Mouse (Mus musculus) testis, adult 2 months (tissue): ENCODE measurements around the gene Fzr1. TPM values are rescaled to one million over a fixed set of nuclear protein-coding genes. Genes with fewer than 3 reads are reported as not detected.

ENCODE experiments used
- H3K27ac ChIP-seq: fragments of 200-500 bp; 2 replicates; pipeline ENCODE4 v1.5.1; 2012; ENCODE audit warnings: low read depth, low read length; ENCODE audit not compliant: control insufficient read depth, insufficient read depth
- H3K27me3 ChIP-seq: fragments of 200-500 bp; 2 replicates; pipeline ENCODE4 v1.6.1; 2012; ENCODE audit warnings: mild to moderate bottlenecking, low read length, moderate library complexity; ENCODE audit not compliant: control insufficient read depth, insufficient read depth
- H3K36me3 ChIP-seq: fragments of 200-500 bp; 2 replicates; pipeline ENCODE4 v1.6.1; 2012; ENCODE audit warnings: mild to moderate bottlenecking, low read length; ENCODE audit not compliant: control insufficient read depth, insufficient read depth
- H3K4me1 ChIP-seq: fragments of 200-500 bp; 2 replicates; pipeline ENCODE4 v1.6.1; 2012; ENCODE audit warnings: low read length; ENCODE audit not compliant: control insufficient read depth, insufficient read depth
- H3K4me3 ChIP-seq: fragments of 200-500 bp; 2 replicates; pipeline ENCODE4 v1.5.1; 2012; ENCODE audit warnings: low read depth, mild to moderate bottlenecking, low read length, moderate library complexity, mixed read lengths; ENCODE audit not compliant: control insufficient read depth
- CTCF ChIP-seq: fragments of 200-500 bp; IDR thresholded peaks from 2 replicates; pipeline ENCODE4 v1.5.1; 2012; ENCODE audit warnings: low read depth, mild to moderate bottlenecking, inconsistent platforms, low read length, moderate library complexity; ENCODE audit not compliant: control insufficient read depth, insufficient read depth, insufficient replicate concordance
- POLR2A ChIP-seq: fragments of 200-500 bp; IDR thresholded peaks from 2 replicates; pipeline ENCODE4 v1.6.1; 2012; ENCODE audit warnings: low read depth, mild to moderate bottlenecking, inconsistent platforms, low read length, moderate library complexity; ENCODE audit not compliant: control insufficient read depth
- polyA plus RNA-seq: library from polyadenylated mRNA; depleted of rRNA; stranded (reverse); fragments of >200 nt; gene quantifications from 2 replicates; pipeline ENCODE4 v1.2.3, GENCODE M21; 2012

Fzr1 gene
- polyA plus RNA-seq, 1 experiment, result 161 TPM

DNA sequence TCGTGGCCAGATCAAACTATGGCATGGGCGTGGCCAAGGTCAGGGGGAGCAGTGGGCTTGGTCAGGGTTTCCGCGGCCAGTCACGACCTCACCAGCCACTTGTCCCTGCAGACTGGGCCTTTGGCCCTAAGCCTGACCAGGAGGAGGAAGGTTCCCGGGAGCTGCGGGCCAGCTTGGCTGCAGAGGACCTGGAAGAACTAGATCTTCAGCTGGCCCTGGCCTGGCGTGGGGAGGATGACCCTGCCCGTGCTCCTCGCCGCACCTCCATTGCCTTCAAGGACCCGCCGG lies 12.3 kb upstream of the Fzr1 start:
- Histone ChIP-seq H3K27ac (peak overlapping the region; percentile 7; the same call in 1 of the 2 replicates), H3K27me3 (no peaks in the 10 kb centered on the region), H3K36me3 (no peaks in the 10 kb centered on the region), H3K4me1 (peaks cover 40% of the 10 kb centered on the region), H3K4me3 (no peak overlapping the region)
- no peak for TF ChIP-seq CTCF
- no peak; the same call in 1 of the 2 replicates for TF ChIP-seq POLR2A

DNA sequence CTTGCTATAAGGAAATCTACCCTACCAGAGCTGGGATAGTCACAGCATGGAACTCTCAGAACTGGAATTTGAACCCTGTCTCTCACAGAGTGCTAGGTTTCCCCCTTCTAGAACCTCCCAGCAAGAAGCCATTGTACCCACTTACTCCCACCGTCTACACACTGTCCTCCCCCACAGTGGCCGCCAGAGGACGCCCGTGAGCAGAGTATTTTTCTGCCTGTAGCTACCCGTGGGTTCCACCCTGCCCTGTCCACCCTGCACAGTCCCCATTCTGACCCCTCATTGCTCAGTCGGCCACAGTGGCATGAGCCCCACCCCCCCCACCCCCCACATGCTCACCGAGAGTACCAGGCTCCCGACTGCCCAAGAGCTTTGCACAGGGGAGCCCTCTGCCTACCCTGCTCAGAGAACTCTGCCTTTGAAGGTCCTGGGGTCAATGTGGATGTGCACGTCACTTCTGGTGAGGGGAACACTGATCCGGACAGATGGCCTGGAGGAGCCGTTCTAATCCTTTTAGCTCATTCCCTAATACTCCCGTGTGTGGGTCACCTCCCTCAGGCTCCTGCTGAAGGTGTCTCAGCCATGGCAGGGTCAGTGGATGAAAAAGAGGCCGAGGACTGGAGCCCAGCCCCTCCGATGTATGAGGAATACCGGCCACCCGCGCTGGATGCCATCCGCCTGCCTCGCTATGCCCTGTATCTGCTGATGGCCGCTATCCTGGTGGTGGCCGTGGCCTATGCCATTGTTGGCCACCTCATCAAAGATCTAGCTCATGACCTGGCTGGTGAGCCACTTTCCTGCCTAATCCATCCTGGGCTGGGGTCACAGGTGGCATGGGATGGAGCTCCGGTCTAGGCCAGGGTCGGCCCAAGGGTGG lies 11.7 kb upstream of the Fzr1 start:
- H3K4me1 ChIP-seq, result peaks cover 45% of the 10 kb centered on the region
- H3K27ac ChIP-seq, result peak overlapping the region; percentile 7; the same call in 1 of the 2 replicates
- no peaks in the 10 kb centered on the region for H3K36me3 ChIP-seq
- TF ChIP-seq POLR2A, result no peak
- peak; percentile 57; the same call in 1 of the 2 replicates for TF ChIP-seq CTCF
- no peak overlapping the region for H3K4me3 ChIP-seq
- no peaks in the 10 kb centered on the region for H3K27me3 ChIP-seq

DNA sequence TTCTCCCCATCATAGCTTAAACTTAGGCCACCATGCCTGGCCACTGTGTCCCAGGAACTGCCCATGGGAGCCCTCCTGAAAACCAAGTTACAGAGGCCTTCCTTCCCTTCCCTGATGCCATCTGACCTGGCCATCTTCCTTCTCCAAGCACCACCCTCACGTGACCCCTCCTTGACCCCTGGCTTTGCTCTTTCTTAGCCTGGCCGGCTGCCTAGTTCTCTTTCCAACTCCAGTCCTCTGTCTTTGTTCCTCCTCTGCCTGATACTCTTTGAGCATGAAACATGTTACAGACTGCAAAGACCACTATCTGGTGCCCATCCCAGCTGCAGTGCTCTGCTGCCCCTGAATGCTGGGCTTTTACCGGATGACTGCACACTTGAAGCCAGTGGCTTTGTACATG lies 11.1 kb upstream of the Fzr1 start:
- H3K27me3 ChIP-seq, result no peaks in the 10 kb centered on the region
- no peak overlapping the region for H3K4me3 ChIP-seq
- no peaks in the 10 kb centered on the region for H3K36me3 ChIP-seq
- TF ChIP-seq POLR2A, result no peak
- TF ChIP-seq CTCF, result no peak
- peaks cover 44% of the 10 kb centered on the region for H3K4me1 ChIP-seq
- H3K27ac ChIP-seq, result no peak overlapping the region

DNA sequence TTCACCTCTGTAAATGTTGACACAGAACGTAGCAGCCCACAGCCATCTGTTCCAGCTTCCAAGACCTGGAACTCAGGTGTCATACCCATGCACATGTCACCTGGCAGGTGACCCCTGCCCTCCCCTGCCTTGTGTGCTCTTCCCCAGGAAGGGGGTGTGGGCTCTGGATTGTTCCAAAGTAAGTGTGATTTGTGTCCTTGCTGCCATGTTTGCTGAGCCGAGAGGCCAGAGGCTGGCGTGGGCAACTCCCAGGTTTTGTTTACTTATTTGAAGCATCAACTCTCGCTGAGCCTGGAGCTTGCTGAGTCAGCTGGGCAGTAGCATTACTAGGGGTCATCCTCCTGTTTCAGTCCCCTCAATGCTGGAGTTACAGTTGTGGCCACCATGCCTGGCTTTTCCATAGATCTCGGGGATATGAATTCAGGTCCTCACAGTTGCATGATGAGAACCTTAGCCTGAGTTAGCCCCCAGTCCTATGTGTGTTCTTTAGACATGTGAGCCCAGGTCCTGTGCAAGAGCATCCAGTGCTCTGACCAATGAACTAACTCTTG lies 10.3 kb upstream of the Fzr1 start, which contains the start of gene Gm48552:
Gene Gm48552, plus strand, starts transcription at position 501 of the 551 bp plus-strand sequence.
- H3K27ac ChIP-seq, result no peak within 1 kb of the TSS
- no peak within 1 kb of the TSS for H3K4me3 ChIP-seq
- peaks cover 38% of the 10 kb centered on the region for H3K4me1 ChIP-seq
- no peaks in the 10 kb centered on the region for H3K36me3 ChIP-seq
- peak; percentile 46; the same call in 1 of the 2 replicates for TF ChIP-seq POLR2A
- TF ChIP-seq CTCF, result no peak
- no peaks in the 10 kb centered on the region for H3K27me3 ChIP-seq

DNA sequence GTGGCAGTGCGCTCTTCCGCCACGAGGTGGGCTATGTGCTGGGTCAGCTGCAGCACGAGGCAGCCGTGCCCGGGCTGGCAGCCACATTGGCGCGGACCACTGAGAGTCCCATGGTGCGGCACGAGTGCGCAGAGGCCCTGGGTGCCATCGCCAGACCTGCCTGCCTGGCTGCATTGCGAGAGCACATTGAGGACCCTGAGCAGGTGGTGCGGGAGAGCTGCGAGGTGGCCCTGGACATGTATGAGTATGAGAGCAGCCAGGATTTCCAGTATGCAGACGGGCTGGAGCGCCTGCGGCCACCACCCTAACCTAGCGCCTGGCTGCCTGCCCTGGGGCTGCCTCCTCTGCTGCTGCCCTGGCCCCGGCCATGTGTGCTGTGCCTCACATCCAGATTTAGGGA lies 9.4 kb upstream of the Fzr1 start:
- Histone ChIP-seq H3K4me1 (peaks cover 35% of the 10 kb centered on the region), H3K27ac (no peak overlapping the region), H3K4me3 (no peak overlapping the region), H3K36me3 (no peaks in the 10 kb centered on the region), H3K27me3 (no peaks in the 10 kb centered on the region)
- TF ChIP-seq POLR2A, result no peak
- no peak for TF ChIP-seq CTCF

DNA sequence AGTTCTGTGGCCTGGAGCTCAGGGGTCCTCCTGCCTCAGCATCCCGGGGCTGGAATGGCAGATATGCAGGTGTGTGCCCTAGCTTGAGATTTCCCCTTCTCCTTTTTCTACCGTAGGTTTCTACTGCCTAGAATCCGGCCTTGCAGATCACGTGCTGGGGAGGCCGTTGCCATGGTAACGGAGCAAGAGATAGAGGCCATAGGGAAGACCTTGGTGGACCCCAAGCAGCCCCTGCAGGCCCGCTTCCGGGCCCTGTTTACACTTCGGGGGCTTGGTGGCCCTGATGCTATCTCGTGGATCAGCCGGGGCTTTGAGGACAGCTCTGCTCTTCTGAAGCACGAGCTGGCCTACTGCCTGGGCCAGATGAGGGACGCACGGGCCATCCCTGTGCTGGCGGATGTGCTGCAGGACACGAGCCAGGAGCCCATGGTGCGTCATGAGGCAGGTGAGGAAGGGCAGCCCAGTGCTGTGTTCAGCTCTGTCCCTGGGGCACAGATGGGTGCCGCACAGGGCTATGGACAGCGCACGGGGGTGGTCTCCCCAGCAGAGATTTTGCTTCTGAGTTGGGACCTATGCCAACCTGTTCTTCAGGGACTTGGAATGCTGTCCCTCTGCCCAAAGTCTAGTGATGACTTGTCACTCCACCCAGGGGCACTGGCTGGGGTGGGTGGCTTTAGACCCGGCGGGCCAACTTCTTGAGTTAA lies 7.4 kb upstream of the Fzr1 start:
- TF ChIP-seq CTCF (no peak), POLR2A (no peak)
- H3K4me3 ChIP-seq, result peak overlapping the region; percentile 98
- H3K36me3 ChIP-seq, result no peaks in the 10 kb centered on the region
- no peaks in the 10 kb centered on the region for H3K27me3 ChIP-seq
- H3K4me1 ChIP-seq, result peaks cover 23% of the 10 kb centered on the region
- H3K27ac ChIP-seq, result no peak overlapping the region

DNA sequence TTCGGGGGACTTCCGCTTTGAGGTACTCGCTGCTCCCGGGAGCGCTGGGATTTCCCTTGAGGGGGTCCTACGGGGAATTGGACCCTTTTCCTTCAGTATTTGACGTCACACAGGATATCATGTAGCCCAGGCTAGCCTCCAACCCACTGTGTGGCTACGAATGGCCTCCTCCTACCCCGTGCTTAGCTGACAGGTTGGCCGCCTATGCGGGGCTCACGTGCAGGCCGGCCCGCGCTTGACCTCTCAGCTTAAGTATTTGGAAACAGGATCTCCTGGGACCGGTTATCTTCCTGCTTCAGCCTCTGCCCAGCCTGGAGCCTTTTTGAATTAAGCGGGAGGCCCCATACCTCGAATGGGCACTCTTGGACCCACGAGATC lies 6.3 kb upstream of the Fzr1 start:
- Histone ChIP-seq H3K36me3 (no peaks in the 10 kb centered on the region), H3K27ac (peak overlapping the region; percentile 82), H3K4me3 (peak overlapping the region; percentile 98), H3K27me3 (no peaks in the 10 kb centered on the region), H3K4me1 (peaks cover 16% of the 10 kb centered on the region)
- TF ChIP-seq CTCF (no peak), POLR2A (no peak)
